Mouse (Mus musculus) small intestine, adult 2 months (tissue): Measurements from ENCODE around the gene Tmem151b.

Experiments
- CTCF ChIP-seq: fragments of 200-500 bp; IDR thresholded peaks from 2 replicates; pipeline ENCODE4 v1.5.1; 2012; ENCODE audit warnings: low read depth, mild to moderate bottlenecking, control low read depth, inconsistent platforms, low read length, moderate library complexity, mixed read lengths; ENCODE audit not compliant: insufficient replicate concordance, insufficient read length; ENCODE audit errors: extremely low read depth
- POLR2A ChIP-seq: fragments of 200-500 bp; IDR thresholded peaks from 2 replicates; pipeline ENCODE4 v1.6.1; 2012; ENCODE audit warnings: low read depth, mild to moderate bottlenecking, control low read depth, inconsistent platforms, low read length, moderate library complexity

GRCm38 (mm10) chr17:45568990-45569389 lies 19.5 kb upstream of the Tmem151b start:
- TF ChIP-seq CTCF, result no peak
- TF ChIP-seq POLR2A, result no peak
